Mouse (Mus musculus) heart, embryonic 12.5 days (tissue): ENCODE measurements around the gene Shb. TPM values are rescaled to one million over a fixed set of nuclear protein-coding genes. Genes with fewer than 3 reads are reported as not detected.

Experiments
- ATAC-seq: fragments of 200-750 bp; cut with Nextera tagmentation; 2 replicates; pipeline ENCODE4 v1.8.0; 2017; ENCODE audit warnings: moderate TSS enrichment, moderate library complexity; ENCODE audit not compliant: insufficient number of reproducible peaks, low FRiP score
- H3K27ac ChIP-seq: fragments of 300-500 bp; sonication (generic); 2 replicates; pipeline ENCODE4 v1.5.1; 2016; ENCODE audit warnings: mild to moderate bottlenecking, moderate library complexity; ENCODE audit not compliant: poor library complexity, severe bottlenecking
- H3K27me3 ChIP-seq: fragments of 300-500 bp; sonication (generic); replicated peaks from 2 replicates; pipeline ENCODE4 v1.6.1; 2016; ENCODE audit warnings: mild to moderate bottlenecking, moderate library complexity
- H3K36me3 ChIP-seq: fragments of 300-500 bp; sonication (generic); 2 replicates; pipeline ENCODE4 v1.6.1; 2016; ENCODE audit warnings: mild to moderate bottlenecking, moderate library complexity
- H3K4me1 ChIP-seq: fragments of 300-500 bp; sonication (generic); replicated peaks from 2 replicates; pipeline ENCODE4 v1.6.1; 2016; ENCODE audit warnings: mild to moderate bottlenecking
- H3K4me2 ChIP-seq: fragments of 300-500 bp; sonication (generic); 2 replicates; pipeline ENCODE4 v1.6.1; 2016; ENCODE audit warnings: mild to moderate bottlenecking, moderate library complexity
- H3K4me3 ChIP-seq: fragments of 300-500 bp; sonication (generic); 2 replicates; pipeline ENCODE4 v1.5.1; 2016; ENCODE audit warnings: mild to moderate bottlenecking
- H3K9ac ChIP-seq: fragments of 300-500 bp; sonication (generic); 2 replicates; pipeline ENCODE4 v1.6.1; 2016; ENCODE audit warnings: mild to moderate bottlenecking, moderate library complexity
- H3K9me3 ChIP-seq: fragments of 300-500 bp; sonication (generic); replicated peaks from 2 replicates; pipeline ENCODE4 v1.6.1; 2016; ENCODE audit warnings: mild to moderate bottlenecking, moderate library complexity
- WGBS: fragments of 180-500 bp; shearing (Covaris S2); methylation state at CpG from one replicate; pipeline ENCODE4 v1.1.7; 2016; 5-methylcytosine and 5-hydroxymethylcytosine counted together
- polyA plus RNA-seq: library from polyadenylated mRNA; unstranded; fragments of >200 nt; fragmentation: Nextera tagmentation; extraction: Ambion mirVana; gene quantifications from 2 replicates; pipeline ENCODE4 v1.2.1, GENCODE M21; 2016

Shb gene
- polyA plus RNA-seq, 1 experiment from 2014 or later = 15.3 TPM

DNA sequence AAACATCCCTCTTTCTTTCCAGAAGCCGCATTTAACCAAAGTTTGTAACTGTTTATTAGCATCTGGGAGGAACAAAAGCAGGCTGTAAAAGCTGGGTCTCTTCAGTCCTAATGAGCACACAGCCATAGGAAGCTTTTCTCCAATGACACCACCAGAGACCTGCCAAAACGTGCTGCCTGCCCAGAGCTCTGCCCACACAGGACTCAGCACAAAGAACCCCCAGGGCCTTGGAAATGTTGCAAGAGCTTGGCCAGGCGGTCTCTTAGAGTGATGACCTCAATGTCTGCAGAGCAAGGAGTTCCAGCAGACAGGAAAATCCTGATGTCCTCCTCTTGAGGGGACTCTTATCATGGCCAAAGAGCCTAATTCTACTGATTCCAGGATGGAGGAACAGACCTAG lies 28.5 kb downstream of the Shb start:
- no peak for ATAC-seq

DNA sequence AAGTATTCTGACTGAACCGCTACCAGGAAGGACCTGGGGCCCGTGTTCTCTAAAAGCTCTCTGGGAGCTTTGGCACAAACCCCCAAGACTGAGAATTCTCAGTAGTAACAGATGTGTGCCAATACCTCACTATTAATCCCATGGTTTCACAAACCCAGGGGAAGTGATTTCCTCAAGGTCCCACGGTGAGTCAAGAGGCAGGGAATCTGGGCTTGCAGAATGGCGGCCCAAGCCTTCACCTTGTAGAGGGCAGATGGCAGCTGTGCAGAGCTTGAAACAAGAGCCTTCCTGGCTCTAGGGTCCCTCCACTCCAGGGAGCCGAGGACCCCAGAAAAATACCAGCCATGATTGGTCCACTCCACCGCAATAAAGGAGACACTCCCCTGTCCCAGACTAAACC lies 28.9 kb downstream of the Shb start:
- Histone ChIP-seq H3K9me3 (no peaks in the 10 kb centered on the region), H3K4me3 (no peak overlapping the region), H3K36me3 (no peaks in the 10 kb centered on the region), H3K27me3 (no peaks in the 10 kb centered on the region), H3K4me2 (no peak overlapping the region), H3K4me1 (peaks cover 92% of the 10 kb centered on the region), H3K9ac (no peak overlapping the region), H3K27ac (no peak overlapping the region)
- no peak for ATAC-seq
- WGBS = 94% methylated on average over 6 of the region's 6 CpGs

More for the DNA sequence above, 28.5 kb downstream of the Shb start:
- Histone ChIP-seq H3K27ac (0 out of 2 replicates have a peak overlapping the region, but pooled peaks have one; percentile 22), H3K9ac (no peak overlapping the region), H3K4me3 (no peak overlapping the region), H3K27me3 (no peaks in the 10 kb centered on the region), H3K9me3 (no peaks in the 10 kb centered on the region), H3K4me2 (no peak overlapping the region), H3K36me3 (no peaks in the 10 kb centered on the region), H3K4me1 (peaks cover 92% of the 10 kb centered on the region)
- WGBS = 67% methylated on average over 3 of the region's 3 CpGs

DNA sequence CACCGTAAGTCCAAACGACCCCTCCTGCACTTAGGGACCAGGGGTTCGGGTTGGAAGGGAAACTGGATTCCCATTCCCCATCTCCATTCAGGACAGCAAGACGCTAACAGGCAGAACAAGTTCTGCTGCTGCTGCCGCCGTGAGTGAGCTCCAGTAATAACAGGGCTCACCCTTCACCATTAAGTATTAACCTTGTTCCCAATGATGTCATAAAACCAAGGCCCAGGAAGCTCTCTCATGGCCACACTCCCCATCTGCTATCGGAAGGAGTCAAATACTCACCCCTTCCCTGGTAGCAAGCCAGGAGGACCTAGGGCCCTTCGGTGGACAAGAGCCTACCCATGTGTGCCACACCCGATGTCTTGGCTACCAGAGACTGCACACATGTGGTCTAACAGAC lies 30.3 kb downstream of the Shb start:
- Histone ChIP-seq H3K27ac (no peak overlapping the region), H3K9me3 (no peaks in the 10 kb centered on the region), H3K4me3 (no peak overlapping the region), H3K36me3 (no peaks in the 10 kb centered on the region), H3K4me2 (no peak overlapping the region), H3K9ac (no peak overlapping the region), H3K4me1 (peaks cover 92% of the 10 kb centered on the region), H3K27me3 (no peaks in the 10 kb centered on the region)
- ATAC-seq = no peak
- 84% methylated on average over 9 of the region's 9 CpGs for WGBS

- no peak overlapping the region for H3K27ac ChIP-seq
- no peak overlapping the region for H3K9ac ChIP-seq
- WGBS = 65% methylated on average over 8 of the region's 8 CpGs
Measured at GRCm38 (mm10) chr4:45500381-45500780, 31.9 kb downstream of the Shb start.

DNA sequence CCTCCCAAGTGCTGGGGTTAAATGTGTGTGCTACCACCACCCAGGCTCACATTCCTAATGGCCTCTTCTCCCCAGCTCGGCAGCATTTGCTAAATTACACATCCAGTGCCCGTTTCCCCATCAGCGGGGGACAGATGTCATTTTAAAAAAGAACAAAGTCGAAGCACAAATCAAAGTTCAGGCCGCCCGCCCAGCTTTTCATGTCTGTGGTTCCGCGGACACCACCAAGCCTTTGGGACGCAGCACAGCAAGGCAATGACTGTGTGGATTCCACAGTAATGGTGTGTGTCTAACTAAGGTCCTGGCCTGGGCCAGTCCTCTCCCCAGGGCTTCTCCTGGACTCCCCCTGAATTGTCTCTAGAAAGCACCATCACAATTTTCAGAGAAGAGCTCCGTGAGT lies 32.7 kb downstream of the Shb start:
- H3K9ac ChIP-seq = no peak overlapping the region
- H3K9me3 ChIP-seq = no peaks in the 10 kb centered on the region
- no peak overlapping the region for H3K4me3 ChIP-seq
- no peak overlapping the region for H3K4me2 ChIP-seq
- no peak for ATAC-seq
- H3K27ac ChIP-seq = 0 out of 2 replicates have a peak overlapping the region, but pooled peaks have one; percentile 22
- no peaks in the 10 kb centered on the region for H3K36me3 ChIP-seq
- H3K27me3 ChIP-seq = no peaks in the 10 kb centered on the region
- H3K4me1 ChIP-seq = peaks cover 93% of the 10 kb centered on the region
- 59% methylated on average over 10 of the region's 10 CpGs for WGBS

More at GRCm38 (mm10) chr4:45500381-45500780, 31.9 kb downstream of the Shb start:
- H3K9me3 ChIP-seq = no peaks in the 10 kb centered on the region
- ATAC-seq = 0 out of 2 replicates have a peak, but pooled peaks have one; percentile 7
- H3K27me3 ChIP-seq = no peaks in the 10 kb centered on the region
- peaks cover 91% of the 10 kb centered on the region for H3K4me1 ChIP-seq
- no peaks in the 10 kb centered on the region for H3K36me3 ChIP-seq
- H3K4me2 ChIP-seq = no peak overlapping the region
- no peak overlapping the region for H3K4me3 ChIP-seq

DNA sequence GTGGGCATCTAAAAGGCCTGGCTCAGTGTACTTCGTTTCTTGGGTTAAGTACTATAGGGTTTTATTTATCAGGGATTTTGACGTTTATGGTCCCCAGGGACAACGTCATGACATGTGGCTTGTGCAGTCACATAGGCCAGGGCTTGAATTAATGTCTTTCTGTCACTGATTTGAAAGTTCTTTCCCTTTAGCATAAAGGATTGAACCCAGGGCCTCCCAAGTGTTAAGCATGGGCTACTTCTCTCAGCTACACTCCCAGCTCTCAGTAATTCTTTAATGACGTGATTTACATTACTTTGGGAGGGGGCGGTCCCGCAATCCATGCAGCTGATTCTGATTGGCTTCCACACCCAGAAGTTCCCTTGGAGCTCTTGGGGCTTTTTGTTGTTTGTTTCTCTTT lies 33.2 kb downstream of the Shb start:
- Histone ChIP-seq H3K9me3 (no peaks in the 10 kb centered on the region), H3K4me2 (no peak overlapping the region), H3K4me3 (no peak overlapping the region), H3K27ac (0 out of 2 replicates have a peak overlapping the region, but pooled peaks have one; percentile 23), H3K27me3 (no peaks in the 10 kb centered on the region), H3K36me3 (no peaks in the 10 kb centered on the region), H3K9ac (peak overlapping the region; percentile 15; the same call in 1 of the 2 replicates), H3K4me1 (peaks cover 93% of the 10 kb centered on the region)
- WGBS = 40% methylated on average over 6 of the region's 6 CpGs
- no peak for ATAC-seq

GRCm38 (mm10) chr4:45498345-45498744 lies 33.9 kb downstream of the Shb start:
- Histone ChIP-seq H3K36me3 (no peaks in the 10 kb centered on the region), H3K4me2 (no peak overlapping the region), H3K27ac (0 out of 2 replicates have a peak overlapping the region, but pooled peaks have one; percentile 23), H3K4me1 (peaks cover 94% of the 10 kb centered on the region), H3K27me3 (no peaks in the 10 kb centered on the region), H3K9me3 (no peaks in the 10 kb centered on the region), H3K4me3 (no peak overlapping the region), H3K9ac (peak overlapping the region; percentile 15)
- ATAC-seq = no peak
- WGBS = 65% methylated on average over 5 of the region's 5 CpGs

DNA sequence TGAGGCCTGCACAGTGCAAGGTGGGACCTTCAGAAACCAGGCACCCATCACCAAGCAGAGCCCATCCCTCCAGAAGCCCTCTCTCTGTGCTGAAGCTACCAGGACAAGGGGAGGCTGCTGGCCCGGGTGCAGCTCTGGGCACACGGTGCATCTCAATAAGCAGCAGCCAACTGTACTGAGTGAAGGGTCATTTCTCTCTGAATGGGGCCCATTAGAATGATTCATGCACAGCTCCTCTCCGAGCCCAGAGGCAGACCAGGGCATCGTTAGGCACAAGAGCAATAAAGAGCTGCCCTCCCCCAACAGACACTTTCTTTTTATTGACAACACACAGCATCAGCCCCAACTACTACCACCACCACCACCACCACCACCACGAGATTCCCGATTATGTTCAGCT lies 35.0 kb downstream of the Shb start:
- no peaks in the 10 kb centered on the region for H3K27me3 ChIP-seq
- WGBS = 85% methylated on average over 6 of the region's 6 CpGs
- no peaks in the 10 kb centered on the region for H3K9me3 ChIP-seq
- H3K4me3 ChIP-seq = no peak overlapping the region
- peaks cover 96% of the 10 kb centered on the region for H3K4me1 ChIP-seq
- H3K36me3 ChIP-seq = no peaks in the 10 kb centered on the region
- no peak overlapping the region for H3K9ac ChIP-seq
- ATAC-seq = no peak
- H3K27ac ChIP-seq = no peak overlapping the region
- H3K4me2 ChIP-seq = no peak overlapping the region

DNA sequence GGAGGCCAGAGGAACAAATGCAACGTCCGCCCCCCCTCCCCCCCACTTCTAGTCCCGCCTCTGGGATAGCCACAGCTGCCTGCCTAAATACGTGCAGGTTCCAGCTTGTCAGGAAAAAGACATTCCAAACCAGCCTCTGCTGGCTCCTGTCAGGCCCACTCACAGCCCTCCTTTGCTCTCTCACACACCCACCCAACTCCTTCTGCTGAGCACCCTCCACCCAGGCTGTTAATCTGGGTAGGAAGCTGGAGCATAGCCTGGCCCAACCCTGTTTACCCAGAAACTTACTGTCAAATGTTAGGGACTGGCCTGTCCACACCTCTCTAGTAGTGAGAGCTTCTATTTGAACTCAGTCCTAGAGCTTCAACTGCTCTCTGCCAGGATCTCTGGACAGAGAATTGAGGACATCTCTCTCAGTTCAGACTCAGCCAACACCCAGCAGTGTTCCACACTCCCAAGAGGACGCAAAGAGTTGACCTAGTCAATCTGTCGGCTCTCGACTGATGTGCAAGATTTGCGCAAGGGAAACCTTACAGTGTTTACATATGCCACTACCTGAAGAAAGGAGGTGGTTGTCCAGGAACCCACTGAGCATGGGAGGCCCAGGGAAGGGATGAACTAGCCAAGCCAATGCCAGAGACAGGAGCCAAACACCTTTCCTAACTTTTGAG lies 36.6 kb downstream of the Shb start:
- Histone ChIP-seq H3K9ac (peak overlapping the region; percentile 52; the same call in 1 of the 2 replicates), H3K9me3 (no peaks in the 10 kb centered on the region), H3K4me2 (no peak overlapping the region), H3K4me1 (peaks cover 99% of the 10 kb centered on the region), H3K27me3 (no peaks in the 10 kb centered on the region), H3K4me3 (no peak overlapping the region), H3K27ac (peak overlapping the region; percentile 71), H3K36me3 (no peaks in the 10 kb centered on the region)
- ATAC-seq = no peak
- 48% methylated on average over 8 of the region's 8 CpGs for WGBS

- peaks cover 99% of the 10 kb centered on the region for H3K4me1 ChIP-seq
- peak overlapping the region; percentile 84 for H3K27ac ChIP-seq
- H3K9ac ChIP-seq = peak overlapping the region; percentile 47
- H3K27me3 ChIP-seq = no peaks in the 10 kb centered on the region
- 27% methylated on average over 6 of the region's 6 CpGs for WGBS
- H3K36me3 ChIP-seq = no peaks in the 10 kb centered on the region
- no peak overlapping the region for H3K4me3 ChIP-seq
- no peak for ATAC-seq
- H3K9me3 ChIP-seq = no peaks in the 10 kb centered on the region
- H3K4me2 ChIP-seq = peak overlapping the region; percentile 31
Measured at GRCm38 (mm10) chr4:45493786-45494400, 38.4 kb downstream of the Shb start.

- no peaks in the 10 kb centered on the region for H3K27me3 ChIP-seq
- H3K27ac ChIP-seq = peak overlapping the region; percentile 84
- 0 out of 2 replicates have a peak, but pooled peaks have one; percentile 7 for ATAC-seq
- peak overlapping the region; percentile 44; the same call in 1 of the 2 replicates for H3K9ac ChIP-seq
- H3K4me2 ChIP-seq = peak overlapping the region; percentile 52
- H3K36me3 ChIP-seq = peaks cover 3% of the 10 kb centered on the region; the same call in 1 of the 2 replicates
- H3K4me1 ChIP-seq = peaks cover 99% of the 10 kb centered on the region
- WGBS = 7% methylated on average over 7 of the region's 7 CpGs
- H3K4me3 ChIP-seq = no peak overlapping the region
- H3K9me3 ChIP-seq = no peaks in the 10 kb centered on the region
Measured at GRCm38 (mm10) chr4:45493118-45493517, 39.2 kb downstream of the Shb start.
